ENCODE assay signal across 32 mouse cellular contexts in genomic region chr11:102358365-102358764, GRCm38 (mm10). TPM values are rescaled to one million over a fixed set of nuclear protein-coding genes. Genes with fewer than 3 reads are reported as not detected.
DNase-seq lines count a peak whose midpoint lies in the region; ATAC-seq and TF ChIP-seq lines count a peak whose summit lies in the region.
"Had no signal": no experiment of that assay in that cellular context is flagged by ENCODE, and none has a peak within 500 bp of the region (broad histone marks: within the 10 kb centered on the region; RNA-seq: fewer than 3 reads in every experiment).

No protein-coding gene starts in this region.

- no peak for DNase-seq in embryonic facial prominence, embryonic 10.5 days (ENCODE audit: low spot score)
- DNase-seq in heart, postnatal 25 days (ENCODE audit: low spot score): no peak
- DNase-seq in liver, embryonic 14.5 days (ENCODE audit: low read depth in 3 of 3, low spot score in 3 of 3): no peak
- DNase-seq in right cerebral cortex, postnatal 4 days: no peak
- no peak for DNase-seq in right cerebral cortex, adult 2 months (ENCODE audit: low spot score in 2 of 2)
- DNase-seq: adrenal gland, postnatal 10 days; cerebellum, adult 8-10 months; cerebellum, postnatal 36 days; forebrain, postnatal 0 days; gastrocnemius, postnatal 14 days; heart, postnatal 14 days; kidney, adult 18-20 months; kidney, postnatal 25 days; layer of hippocampus, postnatal 36 days; left cerebral cortex, postnatal 4 days; lung, embryonic 14.5 days; lung, postnatal 14 days; right cerebral cortex, adult 18-20 months had no signal

- WGBS in embryonic facial prominence, embryonic 13.5 days: 65% methylated on average over 10 of the region's 10 CpGs
- WGBS in embryonic facial prominence, embryonic 10.5 days: 76% methylated on average over 10 of the region's 10 CpGs
- 58% methylated on average over 10 of the region's 10 CpGs for WGBS in heart, embryonic 13.5 days
- WGBS in liver, embryonic 14.5 days (ENCODE audit: insufficient replicate concordance): 64% methylated on average over 10 of the region's 10 CpGs

- TF ChIP-seq CTCF in liver, embryonic 14.5 days (IDR thresholded peaks at IDR 0.05; ENCODE audit: low read depth): no peak

- no peaks in the 10 kb centered on the region for H3K9me3 ChIP-seq in embryonic facial prominence, embryonic 13.5 days
- H3K9me3 ChIP-seq in embryonic facial prominence, embryonic 10.5 days: no peaks in the 10 kb centered on the region
- no peaks in the 10 kb centered on the region for H3K9me3 ChIP-seq in heart, embryonic 13.5 days
- H3K9me3 ChIP-seq in liver, embryonic 14.5 days (ENCODE audit: control insufficient read depth, low read length): no peaks in the 10 kb centered on the region
- H3K9me3 ChIP-seq: embryonic facial prominence, embryonic 12.5 days; forebrain, embryonic 12.5 days; kidney, embryonic 15.5 days; midbrain, embryonic 10.5 days; neural tube, embryonic 12.5 days; stomach, embryonic 15.5 days had no signal

- 0 out of 2 replicates have a peak overlapping the region, but pooled peaks have one; percentile 7 for H3K4me2 ChIP-seq in embryonic facial prominence, embryonic 13.5 days
- H3K4me2 ChIP-seq in heart, embryonic 13.5 days: peak overlapping the region; percentile 54
- H3K4me2 ChIP-seq in liver, embryonic 14.5 days (ENCODE audit: low read depth): peak overlapping the region; percentile 98
- H3K4me2 ChIP-seq: embryonic facial prominence, embryonic 12.5 days; forebrain, embryonic 12.5 days; kidney, embryonic 15.5 days; lung, embryonic 14.5 days; neural tube, embryonic 12.5 days; stomach, embryonic 15.5 days had no signal

- intact Hi-C loops in heart, postnatal 25 days (cut with DNase I): loop anchor here (1.0 kb wide), 1 partner anchor 19 kb away; no protein-coding TSS in a partner anchor

- H3K4me3 ChIP-seq in embryonic facial prominence, embryonic 13.5 days: no peak overlapping the region
- no peak overlapping the region for H3K4me3 ChIP-seq in embryonic facial prominence, embryonic 10.5 days
- H3K4me3 ChIP-seq in heart, embryonic 13.5 days: peak overlapping the region; percentile 30
- peak overlapping the region; percentile 86 to 94; a peak in 3 of 4 replicates for H3K4me3 ChIP-seq in liver, embryonic 14.5 days (ENCODE audit: insufficient read depth in 1 of 2, low read depth in 2 of 2, low read length in 2 of 2)
- H3K4me3 ChIP-seq: embryonic facial prominence, embryonic 12.5 days; forebrain, embryonic 12.5 days; kidney, embryonic 15.5 days; layer of hippocampus, adult 2 months; midbrain, embryonic 10.5 days; myocyte; neural tube, embryonic 12.5 days; stomach, embryonic 15.5 days had no signal

- H3K27me3 ChIP-seq in embryonic facial prominence, embryonic 13.5 days: peaks cover 7% of the 10 kb centered on the region
- peaks cover 8% of the 10 kb centered on the region for H3K27me3 ChIP-seq in embryonic facial prominence, embryonic 10.5 days (replicated peaks; ENCODE audit: low read depth, poor library complexity, severe bottlenecking)
- peaks cover 70% of the 10 kb centered on the region for H3K27me3 ChIP-seq in heart, embryonic 13.5 days (replicated peaks)
- no peaks in the 10 kb centered on the region for H3K27me3 ChIP-seq in liver, embryonic 14.5 days (ENCODE audit: control insufficient read depth, insufficient read depth, low read length)
- H3K27me3 ChIP-seq: neural tube, embryonic 12.5 days; stomach, embryonic 15.5 days had no signal

- no peaks in the 10 kb centered on the region for H3K36me3 ChIP-seq in embryonic facial prominence, embryonic 13.5 days
- H3K36me3 ChIP-seq in embryonic facial prominence, embryonic 10.5 days (replicated peaks): no peaks in the 10 kb centered on the region
- H3K36me3 ChIP-seq in heart, embryonic 13.5 days: no peaks in the 10 kb centered on the region
- peaks cover 100% of the 10 kb centered on the region for H3K36me3 ChIP-seq in liver, embryonic 14.5 days (replicated peaks; ENCODE audit: control insufficient read depth, insufficient read depth, low read depth)
- H3K36me3 ChIP-seq: embryonic facial prominence, embryonic 12.5 days; forebrain, embryonic 12.5 days; kidney, embryonic 15.5 days; midbrain, embryonic 10.5 days; neural tube, embryonic 12.5 days; stomach, embryonic 15.5 days had no signal

- TF ChIP-seq EP300 in liver, embryonic 14.5 days (IDR thresholded peaks at IDR 0.05; ENCODE audit: low read depth): no peak

- H3K9ac ChIP-seq in embryonic facial prominence, embryonic 13.5 days: no peak overlapping the region
- H3K9ac ChIP-seq in heart, embryonic 13.5 days: no peak overlapping the region
- peak overlapping the region; percentile 100 for H3K9ac ChIP-seq in liver, embryonic 14.5 days (replicated peaks)
- H3K9ac ChIP-seq: embryonic facial prominence, embryonic 12.5 days; forebrain, embryonic 12.5 days; forebrain, postnatal 0 days; kidney, embryonic 15.5 days; lung, embryonic 14.5 days; neural tube, embryonic 12.5 days; stomach, embryonic 15.5 days had no signal

- H3K27ac ChIP-seq in embryonic facial prominence, embryonic 13.5 days: no peak overlapping the region
- H3K27ac ChIP-seq in embryonic facial prominence, embryonic 10.5 days (replicated peaks): no peak overlapping the region
- H3K27ac ChIP-seq in heart, embryonic 13.5 days (replicated peaks): no peak overlapping the region
- peak overlapping the region; percentile 90 for H3K27ac ChIP-seq in liver, embryonic 14.5 days
- H3K27ac ChIP-seq: embryonic facial prominence, embryonic 12.5 days; forebrain, embryonic 12.5 days; kidney, embryonic 15.5 days; layer of hippocampus, adult 2 months; midbrain, embryonic 10.5 days; neural tube, embryonic 12.5 days; stomach, embryonic 15.5 days had no signal

- ATAC-seq in embryonic facial prominence, embryonic 13.5 days (ENCODE audit: insufficient number of reproducible peaks, insufficient read depth, low FRiP score, low TSS enrichment, low read depth): no peak
- ATAC-seq in heart, embryonic 13.5 days (ENCODE audit: extremely low read depth, insufficient number of reproducible peaks, low FRiP score, low TSS enrichment): no peak
- ATAC-seq in liver, embryonic 14.5 days (ENCODE audit: insufficient read depth): no peak
- ATAC-seq: forebrain, postnatal 0 days; hindbrain, embryonic 16.5 days; Patski had no signal

- no peaks in the 10 kb centered on the region for H3K4me1 ChIP-seq in embryonic facial prominence, embryonic 13.5 days
- peaks cover 4% of the 10 kb centered on the region; the same call in 1 of the 2 replicates for H3K4me1 ChIP-seq in embryonic facial prominence, embryonic 10.5 days
- no peaks in the 10 kb centered on the region for H3K4me1 ChIP-seq in heart, embryonic 13.5 days
- peaks cover 8 to 40% of the 10 kb centered on the region in 2 experiments for H3K4me1 ChIP-seq in liver, embryonic 14.5 days (replicated peaks; ENCODE audit: control insufficient read depth in 2 of 2, insufficient read depth in 2 of 2, low read length in 1 of 2)
- H3K4me1 ChIP-seq: embryonic facial prominence, embryonic 12.5 days; forebrain, embryonic 12.5 days; neural tube, embryonic 12.5 days; stomach, embryonic 15.5 days had no signal

RNA-seq across cellular contexts. Expression of gene Slc4a1, which starts 7.6 kb away (rescaled TPM):
- 6.3 and 16.6 TPM in 2 replicates for polyA plus RNA-seq in embryonic facial prominence, embryonic 13.5 days (2015; fragmentation: Nextera tagmentation; extraction: Ambion mirVana)
- polyA plus RNA-seq in embryonic facial prominence, embryonic 10.5 days (2016; fragmentation: Nextera tagmentation; extraction: Ambion mirVana): 29.7 and 33.8 TPM in 2 replicates
- 47.2 and 59.5 TPM in 2 replicates for polyA plus RNA-seq in heart, embryonic 13.5 days (2015; fragmentation: Nextera tagmentation; extraction: Ambion mirVana)
- 1 to 10 TPM; 5.3 to 9.5 TPM for total RNA-seq in heart, postnatal 25 days (2021)
- polyA plus RNA-seq in liver, embryonic 14.5 days (2012; rRNA removed): 570 and 632 TPM in 2 replicates
- polyA plus RNA-seq in liver, embryonic 14.5 days (2014; fragmentation: Nextera tagmentation; extraction: Ambion mirVana): 606 and 703 TPM in 2 replicates
- polyA plus RNA-seq: C2C12, myocyte, Patski had no signal

RNA-seq across cellular contexts. Expression of gene Rundc3a, which starts 34.8 kb away (rescaled TPM):
- 3.6 and 5.2 TPM in 2 replicates for polyA plus RNA-seq in embryonic facial prominence, embryonic 13.5 days (2015; fragmentation: Nextera tagmentation; extraction: Ambion mirVana)
- polyA plus RNA-seq in embryonic facial prominence, embryonic 10.5 days (2016; fragmentation: Nextera tagmentation; extraction: Ambion mirVana): 10.0 and 11.9 TPM in 2 replicates
- 1.1 and 1.7 TPM in 2 replicates for polyA plus RNA-seq in heart, embryonic 13.5 days (2015; fragmentation: Nextera tagmentation; extraction: Ambion mirVana)
- not detected for total RNA-seq in heart, postnatal 25 days (2021)
- polyA plus RNA-seq in liver, embryonic 14.5 days (2012; rRNA removed): 1.4 and 1.9 TPM in 2 replicates
- 1.0 and 1.2 TPM in 2 replicates for polyA plus RNA-seq in liver, embryonic 14.5 days (2014; fragmentation: Nextera tagmentation; extraction: Ambion mirVana)
- total RNA-seq: granulocyte monocyte progenitor cell, adult 5-6 weeks had no signal

RNA-seq across cellular contexts. Expression of gene Ubtf, which starts 38.8 kb away (rescaled TPM):
- 88.5 and 93.6 TPM in 2 replicates for polyA plus RNA-seq in embryonic facial prominence, embryonic 13.5 days (2015; fragmentation: Nextera tagmentation; extraction: Ambion mirVana)
- 94.2 and 96.3 TPM in 2 replicates for polyA plus RNA-seq in embryonic facial prominence, embryonic 10.5 days (2016; fragmentation: Nextera tagmentation; extraction: Ambion mirVana)
- polyA plus RNA-seq in heart, embryonic 13.5 days (2015; fragmentation: Nextera tagmentation; extraction: Ambion mirVana): 51.1 and 53.1 TPM in 2 replicates
- 10 to 100 TPM; 56.7 to 57.3 TPM for total RNA-seq in heart, postnatal 25 days (2021)
- polyA plus RNA-seq in liver, embryonic 14.5 days (2012; rRNA removed): 19.9 and 34.7 TPM in 2 replicates
- 42.5 and 48.8 TPM in 2 replicates for polyA plus RNA-seq in liver, embryonic 14.5 days (2014; fragmentation: Nextera tagmentation; extraction: Ambion mirVana)

RNA-seq across cellular contexts. Expression of gene Slc25a39, which starts 49.4 kb away (rescaled TPM):
- polyA plus RNA-seq in embryonic facial prominence, embryonic 13.5 days (2015; fragmentation: Nextera tagmentation; extraction: Ambion mirVana): 191 and 195 TPM in 2 replicates
- polyA plus RNA-seq in embryonic facial prominence, embryonic 10.5 days (2016; fragmentation: Nextera tagmentation; extraction: Ambion mirVana): 229 and 241 TPM in 2 replicates
- polyA plus RNA-seq in heart, embryonic 13.5 days (2015; fragmentation: Nextera tagmentation; extraction: Ambion mirVana): 287 and 294 TPM in 2 replicates
- 100 to 1,000 TPM; 163 to 175 TPM for total RNA-seq in heart, postnatal 25 days (2021)
- polyA plus RNA-seq in liver, embryonic 14.5 days (2012; rRNA removed): 167 and 187 TPM in 2 replicates
- polyA plus RNA-seq in liver, embryonic 14.5 days (2014; fragmentation: Nextera tagmentation; extraction: Ambion mirVana): 339 and 363 TPM in 2 replicates

Comparison
In these comparisons a context has a peak if more than half of its experiments do, and no peak if none do; other contexts are left out.
1. H3K4me2 ChIP-seq: peak in every context shown above with its lines; median percentile 98 in liver, embryonic 14.5 days; 54 in heart, embryonic 13.5 days; 7 in embryonic facial prominence, embryonic 13.5 days.
2. H3K4me3 ChIP-seq: peak in heart, embryonic 13.5 days (single experiment) and liver, embryonic 14.5 days (2 of 2); none in embryonic facial prominence, embryonic 13.5 days (single experiment) and embryonic facial prominence, embryonic 10.5 days (single experiment).